Mouse (Mus musculus) activated CD4-positive, CD25-positive, alpha-beta regulatory T cell (primary cell): ENCODE measurements around the gene Lrsam1. TPM values are rescaled to one million over a fixed set of nuclear protein-coding genes. Genes with fewer than 3 reads are reported as not detected.

Source experiments
- polyA plus RNA-seq, 2 experiments: library from polyadenylated mRNA; unstranded; fragments of 100-300 nt; shearing (Covaris generic); gene quantifications; one replicate each; pipeline ENCODE4 v1.2.1; 2017

Lrsam1 gene
- polyA plus RNA-seq, result 10 to 100 TPM in 1 of 2 experiments, 1 to 10 TPM in 1; 2.8 to 10.7 TPM

DNA sequence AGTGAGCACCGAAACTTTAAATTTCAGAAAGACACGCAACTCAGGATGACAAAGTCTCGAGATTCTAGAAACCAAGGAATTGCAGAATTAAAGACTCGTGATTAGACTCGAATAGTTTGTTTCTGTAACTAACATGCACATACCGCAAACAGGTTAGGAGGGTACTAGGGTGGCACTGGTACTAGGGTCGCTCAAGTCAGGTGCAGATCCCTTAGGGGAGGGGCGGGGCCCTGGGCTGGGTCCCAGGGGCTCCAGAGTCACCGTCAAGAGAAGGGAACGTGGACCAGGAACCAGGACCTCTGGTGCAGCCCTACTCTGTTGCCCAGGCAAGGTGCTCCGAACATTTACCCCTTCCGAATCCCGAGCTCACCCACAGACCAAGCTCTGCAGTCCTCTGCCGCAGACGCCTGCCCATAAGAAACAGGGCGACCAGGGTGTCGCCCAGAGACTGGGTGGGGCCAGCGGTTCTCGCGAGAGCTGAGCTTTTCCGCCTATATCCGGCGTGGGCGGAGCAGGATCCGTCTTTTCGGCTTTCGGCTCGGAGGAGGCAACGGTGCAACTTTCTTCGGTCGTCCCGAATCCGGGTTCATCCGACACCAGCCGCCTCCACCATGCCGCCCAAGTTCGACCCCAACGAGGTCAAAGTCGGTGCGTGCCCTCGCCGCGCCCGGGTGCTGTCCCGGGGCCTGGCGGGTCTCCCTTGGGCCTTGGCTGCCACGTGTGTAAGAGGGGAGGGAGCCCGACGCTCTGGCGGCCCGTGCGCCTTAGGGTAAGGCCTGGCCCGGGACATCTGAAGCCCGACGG, at the start of gene Lrsam1, which contains the start of gene Rpl12:
Lrsam1 (minus strand) TSS at position 423 of the 804 bp plus-strand sequence.
Rpl12 (plus strand) TSS at position 368 of the 804 bp plus-strand sequence.

DNA sequence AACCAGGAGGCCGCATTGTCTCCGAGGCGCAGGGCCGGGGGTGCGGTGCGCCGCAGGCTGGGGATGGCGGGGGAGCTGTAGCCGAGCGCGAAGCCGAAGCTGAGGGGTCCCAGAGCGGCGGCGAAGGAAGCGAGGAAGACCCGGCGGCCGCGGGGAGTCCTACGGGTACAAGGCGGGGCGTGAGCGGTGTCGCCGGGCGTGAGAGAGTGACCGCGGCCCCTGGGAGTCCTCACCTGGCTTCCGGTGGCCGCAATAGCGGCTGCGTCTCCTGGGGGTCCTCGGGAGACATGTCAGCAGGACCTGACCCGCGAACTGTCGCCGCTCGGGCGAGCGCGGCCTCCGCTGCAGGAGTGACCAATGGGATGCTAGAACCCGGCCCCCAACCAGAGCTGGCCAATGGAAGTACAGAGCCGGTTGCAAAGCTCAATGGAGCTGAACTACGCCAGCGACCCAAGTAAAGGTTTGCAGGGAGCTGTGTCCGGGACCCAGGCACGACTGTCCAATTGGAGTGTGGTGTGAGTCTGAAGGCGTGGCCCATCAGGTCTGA, 20.4 kb upstream of the Lrsam1 start, which contains the start of gene Slc2a8:
Slc2a8 (minus strand) TSS at position 359 of the 547 bp plus-strand sequence.

GRCm38 (mm10) chr2:32875675-32876489, 85.5 kb downstream of the Lrsam1 start, which contains the start of gene Fam129b:
Gene Fam129b, plus strand, starts transcription at chr2:32876114.

Other genes with a start within 250 kb of the Lrsam1 start
- 100 to 1,000 TPM; 173 to 181 TPM for gene Cdk9, start 248.5 kb downstream of the Lrsam1 start, polyA plus RNA-seq
- gene Sh2d3c, start 240.6 kb downstream of the Lrsam1 start, polyA plus RNA-seq, result 100 to 1,000 TPM; 105 to 112 TPM
- gene 6330409D20Rik, start 220.6 kb downstream of the Lrsam1 start, polyA plus RNA-seq, result under 1 TPM; 0.48 to 0.95 TPM
- gene Tor2a, start 204.4 kb downstream of the Lrsam1 start, polyA plus RNA-seq, result 10 to 100 TPM; 69.8 to 78.7 TPM
- 1 to 10 TPM in 1 of 2 experiments, under 1 TPM in 1; 0.79 to 3.5 TPM for gene Ttc16, start 186.0 kb downstream of the Lrsam1 start, polyA plus RNA-seq
- gene Ptrh1, start 185.8 kb downstream of the Lrsam1 start, polyA plus RNA-seq, result 1 to 10 TPM; 2.9 to 4.3 TPM
- under 1 TPM; 0.15 to 0.39 TPM for gene Cfap157, start 177.2 kb downstream of the Lrsam1 start, polyA plus RNA-seq
- 1 to 10 TPM; 2.8 to 3.4 TPM for gene Stxbp1, start 114.4 kb downstream of the Lrsam1 start, polyA plus RNA-seq
- 1 to 10 TPM; 2.3 to 8.5 TPM for gene Fam129b, start 85.5 kb downstream of the Lrsam1 start, polyA plus RNA-seq
- 10 to 100 TPM; 17.8 to 46.7 TPM for gene Rpl12, start 55 bp downstream of the Lrsam1 start, polyA plus RNA-seq
- 1 to 10 TPM; 8.5 to 9.2 TPM for gene Slc2a8, start 20.5 kb upstream of the Lrsam1 start, polyA plus RNA-seq
- 1 to 10 TPM in 1 of 2 experiments, under 1 TPM in 1; 0.62 to 1.0 TPM for gene Garnl3, start 170.0 kb upstream of the Lrsam1 start, polyA plus RNA-seq